Mouse (Mus musculus) neural tube, embryonic 14.5 days (tissue): ENCODE results near the gene Hap1. TPM values are rescaled to one million over a fixed set of nuclear protein-coding genes. Genes with fewer than 3 reads are reported as not detected.

Source experiments
- ATAC-seq: fragments of 200-750 bp; cut with Nextera tagmentation; 2 replicates; pipeline ENCODE4 v1.8.0; 2017; ENCODE audit warnings: low read depth, mild to moderate bottlenecking, moderate TSS enrichment, moderate library complexity
- H3K27ac ChIP-seq: fragments of 300-500 bp; sonication (generic); 2 replicates; pipeline ENCODE4 v1.5.1; 2014; ENCODE audit warnings: low read depth, mild to moderate bottlenecking, control low read depth, low read length, moderate library complexity, mixed read lengths
- H3K27me3 ChIP-seq: fragments of 300-500 bp; sonication (generic); 2 replicates; pipeline ENCODE4 v1.6.1; 2014; ENCODE audit warnings: low read length; ENCODE audit not compliant: control insufficient read depth, insufficient read depth
- H3K36me3 ChIP-seq: fragments of 300-500 bp; sonication (generic); 2 replicates; pipeline ENCODE4 v1.6.1; 2014; ENCODE audit warnings: low read length, mixed read lengths; ENCODE audit not compliant: control insufficient read depth, insufficient read depth
- H3K4me1 ChIP-seq: fragments of 300-500 bp; sonication (generic); 2 replicates; pipeline ENCODE4 v1.6.1; 2014; ENCODE audit warnings: low read length; ENCODE audit not compliant: control insufficient read depth, insufficient read depth
- H3K4me2 ChIP-seq: fragments of 300-500 bp; sonication (generic); 2 replicates; pipeline ENCODE4 v1.6.1; 2014; ENCODE audit warnings: mild to moderate bottlenecking, low read depth, low read length, control low read depth
- H3K4me3 ChIP-seq: fragments of 300-500 bp; sonication (generic); 2 replicates; pipeline ENCODE4 v1.5.1; 2014; ENCODE audit warnings: low read depth, low read length, control low read depth, mixed read lengths
- H3K9ac ChIP-seq: fragments of 300-500 bp; sonication (generic); replicated peaks from 2 replicates; pipeline ENCODE4 v1.6.1; 2014; ENCODE audit warnings: low read depth, mild to moderate bottlenecking, control low read depth, low read length, mixed read lengths
- H3K9me3 ChIP-seq: fragments of 300-500 bp; sonication (generic); 2 replicates; pipeline ENCODE4 v1.6.1; 2016; ENCODE audit warnings: low read length; ENCODE audit not compliant: control insufficient read depth
- WGBS: fragments of 180-500 bp; shearing (Covaris S2); extraction: QIAGEN DNeasy Blood & Tissue Kit; methylation state at CpG from one replicate; pipeline ENCODE4 v1.1.7; 2014; 5-methylcytosine and 5-hydroxymethylcytosine counted together
- polyA plus RNA-seq: library from polyadenylated mRNA; unstranded; fragments of >200 nt; fragmentation: Nextera tagmentation; extraction: Ambion mirVana; gene quantifications from 2 replicates; pipeline ENCODE4 v1.2.1, GENCODE M21; 2014

Gene Hap1
- polyA plus RNA-seq, 1 experiment from 2014 or later = 93.7 TPM

DNA sequence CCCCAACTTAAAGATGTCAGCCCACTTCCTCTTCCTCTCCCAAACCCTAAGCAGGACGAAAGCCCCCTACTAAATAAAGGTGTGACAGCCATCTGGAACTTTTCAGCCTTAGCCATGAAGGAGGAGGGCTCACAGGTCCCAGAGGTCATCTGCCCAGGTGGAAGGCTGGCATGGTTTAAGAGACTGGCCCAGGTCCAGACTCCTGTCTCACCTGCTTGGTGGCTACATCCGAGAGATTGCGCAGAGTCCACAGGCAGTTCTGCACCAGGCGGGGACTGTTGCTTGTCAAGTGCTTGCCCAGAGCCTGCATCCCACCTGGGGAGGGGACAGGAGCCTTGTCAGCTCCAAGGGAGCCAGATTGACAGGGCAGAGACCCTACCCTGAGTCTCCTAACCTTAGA is 23.4 kb upstream of the Hap1 start:
- Histone ChIP-seq H3K4me2 (no peak overlapping the region), H3K27ac (no peak overlapping the region), H3K27me3 (no peaks in the 10 kb centered on the region), H3K9ac (no peak overlapping the region), H3K4me3 (no peak overlapping the region), H3K4me1 (no peaks in the 10 kb centered on the region), H3K9me3 (no peaks in the 10 kb centered on the region), H3K36me3 (peaks cover 37% of the 10 kb centered on the region)
- no peak for ATAC-seq
- WGBS = 97% methylated on average over 4 of the region's 4 CpGs

DNA sequence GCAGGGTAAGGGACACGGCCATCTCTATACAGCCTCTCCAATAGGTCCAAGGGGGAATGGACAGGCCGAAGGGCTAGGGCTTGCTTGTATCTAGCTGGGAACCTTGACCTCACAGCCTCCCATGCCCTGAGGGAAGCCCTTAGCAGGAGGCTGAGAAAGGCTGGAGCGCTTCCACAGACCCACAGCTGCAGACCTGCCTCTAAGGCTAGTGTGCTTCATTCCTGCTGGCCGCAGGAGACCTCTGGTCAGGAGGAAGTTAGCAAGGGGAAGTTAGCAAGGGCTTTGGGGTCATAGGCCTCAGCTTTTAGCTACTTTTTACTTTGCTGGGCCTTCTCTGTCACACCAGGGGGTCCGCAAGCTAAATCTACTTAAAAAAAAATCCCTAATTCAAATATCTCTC is 22.5 kb upstream of the Hap1 start:
- Histone ChIP-seq H3K36me3 (peaks cover 35% of the 10 kb centered on the region), H3K9ac (no peak overlapping the region), H3K4me2 (no peak overlapping the region), H3K4me3 (no peak overlapping the region), H3K27ac (no peak overlapping the region), H3K27me3 (no peaks in the 10 kb centered on the region), H3K9me3 (no peaks in the 10 kb centered on the region), H3K4me1 (no peaks in the 10 kb centered on the region)
- 88% methylated on average over 5 of the region's 5 CpGs for WGBS
- ATAC-seq = no peak

DNA sequence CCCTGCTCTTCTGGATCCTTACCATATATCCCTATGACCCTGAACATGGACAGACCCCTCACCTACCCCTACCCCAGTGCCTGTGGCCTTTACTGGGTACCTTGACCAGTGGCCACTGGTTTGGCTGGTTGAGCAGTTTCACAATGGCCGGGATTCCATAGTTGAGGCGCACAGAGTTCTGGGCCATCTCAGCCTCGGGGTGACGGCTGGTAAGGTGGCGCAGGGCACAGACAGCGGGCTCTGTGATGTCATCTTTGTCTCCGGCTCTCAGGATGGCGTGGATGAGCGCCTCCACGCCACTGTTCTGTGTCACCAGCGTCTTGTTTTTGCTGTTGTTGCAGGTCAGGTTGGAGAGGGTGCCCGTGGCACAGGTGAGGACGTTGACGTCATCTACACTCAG is 22.1 kb upstream of the Hap1 start:
- peaks cover 31% of the 10 kb centered on the region for H3K36me3 ChIP-seq
- ATAC-seq = no peak
- no peaks in the 10 kb centered on the region for H3K27me3 ChIP-seq
- no peak overlapping the region for H3K27ac ChIP-seq
- no peaks in the 10 kb centered on the region for H3K9me3 ChIP-seq
- no peak overlapping the region for H3K4me2 ChIP-seq
- no peaks in the 10 kb centered on the region for H3K4me1 ChIP-seq
- H3K4me3 ChIP-seq = no peak overlapping the region
- WGBS = 97% methylated on average over 14 of the region's 14 CpGs
- H3K9ac ChIP-seq = no peak overlapping the region

DNA sequence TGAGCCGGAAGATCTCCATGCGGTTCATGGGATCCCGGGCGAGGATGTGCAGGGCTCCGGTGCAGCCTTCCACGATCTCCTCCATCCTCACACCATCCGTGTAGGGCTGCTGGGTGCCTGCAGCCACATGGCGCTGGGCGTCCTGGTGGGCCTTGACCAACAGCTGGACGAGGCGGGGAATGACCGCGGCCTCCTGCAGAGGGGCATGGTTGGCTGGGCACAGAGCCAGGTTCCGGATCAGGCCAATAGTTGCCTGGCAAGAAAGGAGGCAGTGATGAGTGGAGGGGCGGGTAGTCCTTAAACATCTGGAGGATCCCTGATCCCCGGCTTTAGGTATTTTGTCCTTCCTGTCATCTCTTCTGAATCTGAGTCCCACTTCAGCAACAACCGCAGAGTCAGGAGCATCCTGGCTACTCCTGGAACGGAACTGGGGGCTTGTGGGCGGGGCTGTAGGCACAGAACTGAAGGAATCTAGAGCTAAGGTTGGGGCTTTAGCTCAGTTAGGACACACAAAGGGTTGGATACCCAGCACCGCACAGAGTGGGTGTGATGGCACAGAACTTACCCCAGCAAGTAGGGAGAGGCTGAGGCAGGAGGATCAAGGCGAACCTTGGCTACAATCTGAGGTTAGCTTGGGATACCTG is 20.9 kb upstream of the Hap1 start:
- no peak overlapping the region for H3K4me2 ChIP-seq
- no peak overlapping the region for H3K27ac ChIP-seq
- H3K9me3 ChIP-seq = no peaks in the 10 kb centered on the region
- H3K9ac ChIP-seq = no peak overlapping the region
- H3K4me1 ChIP-seq = no peaks in the 10 kb centered on the region
- no peak for ATAC-seq
- no peak overlapping the region for H3K4me3 ChIP-seq
- H3K27me3 ChIP-seq = no peaks in the 10 kb centered on the region
- H3K36me3 ChIP-seq = peaks cover 28% of the 10 kb centered on the region
- WGBS = 92% methylated on average over 21 of the region's 21 CpGs

DNA sequence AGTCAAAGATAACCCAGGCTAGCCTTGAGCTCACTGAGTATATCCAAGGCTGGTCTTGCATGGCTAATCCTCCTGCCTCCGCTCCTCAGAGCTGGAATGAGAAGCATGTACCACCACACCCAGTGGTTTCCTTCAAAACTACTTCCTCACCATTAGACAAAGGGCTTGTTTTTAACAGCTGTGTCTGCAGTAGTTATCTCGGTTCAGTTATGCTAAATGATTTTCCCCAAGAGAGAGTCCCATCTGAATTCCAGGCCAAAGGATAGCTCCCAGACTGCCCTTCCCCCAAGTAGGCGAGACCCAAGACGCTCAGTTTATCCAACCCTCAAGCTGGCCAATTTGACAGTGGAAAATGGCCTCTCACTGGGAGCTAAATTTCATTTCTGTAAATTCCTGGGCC is 20.1 kb upstream of the Hap1 start:
- Histone ChIP-seq H3K36me3 (peaks cover 25% of the 10 kb centered on the region), H3K4me2 (no peak overlapping the region), H3K27me3 (no peaks in the 10 kb centered on the region), H3K27ac (no peak overlapping the region), H3K9me3 (no peaks in the 10 kb centered on the region), H3K4me3 (no peak overlapping the region), H3K4me1 (no peaks in the 10 kb centered on the region), H3K9ac (no peak overlapping the region)
- WGBS = 59% methylated on average over 4 of the region's 4 CpGs
- ATAC-seq = no peak

DNA sequence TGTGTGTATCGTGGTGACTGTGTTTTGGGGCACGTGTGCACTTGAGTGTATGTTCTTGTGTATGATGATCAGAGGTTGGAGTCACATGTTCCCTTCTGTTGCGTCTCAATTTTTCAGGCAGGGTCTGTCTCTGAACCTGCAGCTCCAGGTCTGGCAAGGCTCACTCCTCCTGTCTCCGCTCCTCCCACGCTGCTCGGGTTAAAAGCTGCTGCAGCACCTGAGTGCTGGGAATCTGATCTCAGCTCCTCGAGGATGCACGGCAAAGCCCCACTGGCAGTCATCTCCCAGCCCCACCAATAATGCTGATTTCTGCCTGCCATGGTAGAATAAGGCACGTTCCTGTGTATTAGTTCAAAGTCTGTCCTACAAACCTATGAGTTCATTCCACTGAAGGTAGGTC is 19.2 kb upstream of the Hap1 start:
- H3K27ac ChIP-seq = no peak overlapping the region
- H3K4me1 ChIP-seq = no peaks in the 10 kb centered on the region
- H3K36me3 ChIP-seq = peaks cover 26% of the 10 kb centered on the region
- H3K4me3 ChIP-seq = no peak overlapping the region
- ATAC-seq = no peak
- WGBS = 92% methylated on average over 9 of the region's 9 CpGs
- no peaks in the 10 kb centered on the region for H3K27me3 ChIP-seq
- H3K9me3 ChIP-seq = no peaks in the 10 kb centered on the region
- no peak overlapping the region for H3K9ac ChIP-seq
- H3K4me2 ChIP-seq = no peak overlapping the region

DNA sequence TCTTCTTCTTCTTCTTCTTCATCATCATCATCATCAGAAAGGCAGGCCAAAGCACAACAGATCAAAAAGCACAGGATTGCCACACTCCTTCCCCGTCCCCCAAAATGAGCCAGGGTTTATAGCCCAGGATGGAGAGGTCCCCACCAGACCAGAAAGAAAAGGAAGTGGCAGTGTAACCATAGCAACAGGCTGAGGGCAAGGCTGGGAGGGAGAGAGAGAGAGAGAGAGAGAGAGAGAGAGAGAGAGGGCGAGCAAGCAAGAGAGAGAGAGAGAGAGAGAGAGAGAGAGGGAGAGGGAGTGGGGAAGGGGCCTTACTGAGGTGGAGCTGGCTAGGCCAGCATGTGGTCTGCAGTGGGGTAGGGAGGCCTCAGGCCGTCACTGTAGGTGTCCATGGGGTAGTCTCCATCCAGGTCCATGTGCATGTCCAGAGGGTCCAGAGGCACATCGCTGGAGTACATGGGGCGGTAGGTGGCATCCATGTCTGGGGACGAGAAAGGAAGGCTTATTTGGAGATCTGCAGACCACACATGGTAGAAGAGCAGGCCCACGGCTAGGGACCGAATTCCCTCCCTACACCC is 16.1 kb upstream of the Hap1 start:
- no peaks in the 10 kb centered on the region for H3K9me3 ChIP-seq
- no peak for ATAC-seq
- no peaks in the 10 kb centered on the region for H3K27me3 ChIP-seq
- 66% methylated on average over 7 of the region's 8 CpGs for WGBS
- H3K9ac ChIP-seq = no peak overlapping the region
- no peak overlapping the region for H3K4me2 ChIP-seq
- peaks cover 11% of the 10 kb centered on the region; the same call in 1 of the 2 replicates for H3K36me3 ChIP-seq
- no peak overlapping the region for H3K27ac ChIP-seq
- no peak overlapping the region for H3K4me3 ChIP-seq
- no peaks in the 10 kb centered on the region for H3K4me1 ChIP-seq

DNA sequence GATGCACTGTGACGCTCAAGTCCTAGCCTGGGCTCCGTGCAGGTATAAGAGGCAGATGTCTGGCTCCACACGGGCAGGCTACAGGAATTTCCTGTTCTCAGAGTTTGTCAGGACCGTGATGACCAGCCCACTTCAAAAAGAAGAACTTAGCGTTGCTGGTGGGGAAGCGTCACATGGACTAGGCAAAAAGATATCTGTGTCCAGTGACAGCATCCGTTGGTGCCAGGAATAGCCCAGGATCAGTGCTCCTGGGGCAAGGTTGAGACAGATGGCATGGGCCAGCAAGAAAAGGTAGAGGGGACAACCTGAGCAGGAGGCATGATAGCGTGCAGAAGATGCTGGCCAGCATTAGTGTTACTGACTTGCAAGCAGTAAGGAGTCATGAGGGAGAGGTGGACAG is 13.9 kb upstream of the Hap1 start:
- Histone ChIP-seq H3K4me1 (no peaks in the 10 kb centered on the region), H3K9me3 (no peaks in the 10 kb centered on the region), H3K27me3 (no peaks in the 10 kb centered on the region), H3K36me3 (peaks cover 5% of the 10 kb centered on the region; the same call in 1 of the 2 replicates), H3K4me3 (no peak overlapping the region), H3K4me2 (no peak overlapping the region), H3K27ac (no peak overlapping the region), H3K9ac (no peak overlapping the region)
- 86% methylated on average over 8 of the region's 8 CpGs for WGBS
- ATAC-seq = no peak

DNA sequence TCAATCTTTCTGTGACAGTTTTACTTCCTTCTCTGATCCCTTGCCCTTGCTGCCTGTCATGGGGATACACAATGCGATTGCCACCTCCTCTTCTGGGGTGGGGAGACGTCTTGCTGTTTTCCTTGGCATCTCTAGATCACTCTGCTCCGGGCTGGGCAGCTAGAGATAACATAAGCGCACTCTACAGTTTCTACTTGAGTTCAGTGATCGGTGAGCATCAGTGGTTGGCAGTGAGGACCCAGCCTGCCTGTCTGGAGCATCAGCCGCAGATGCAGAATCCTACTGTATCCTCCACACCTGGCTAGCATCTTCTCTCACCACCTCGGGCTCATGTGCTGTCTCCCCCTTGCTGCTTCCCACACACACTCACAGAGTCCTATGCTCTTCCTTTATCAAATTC is 13.2 kb upstream of the Hap1 start:
- Histone ChIP-seq H3K27me3 (no peaks in the 10 kb centered on the region), H3K9ac (no peak overlapping the region), H3K4me2 (no peak overlapping the region), H3K9me3 (no peaks in the 10 kb centered on the region), H3K4me1 (no peaks in the 10 kb centered on the region), H3K36me3 (peaks cover 5% of the 10 kb centered on the region; the same call in 1 of the 2 replicates), H3K27ac (no peak overlapping the region), H3K4me3 (no peak overlapping the region)
- WGBS = 72% methylated on average over 7 of the region's 7 CpGs
- ATAC-seq = no peak
